13 mouse cellular contexts compared by ENCODE assay signal in the genomic region with DNA sequence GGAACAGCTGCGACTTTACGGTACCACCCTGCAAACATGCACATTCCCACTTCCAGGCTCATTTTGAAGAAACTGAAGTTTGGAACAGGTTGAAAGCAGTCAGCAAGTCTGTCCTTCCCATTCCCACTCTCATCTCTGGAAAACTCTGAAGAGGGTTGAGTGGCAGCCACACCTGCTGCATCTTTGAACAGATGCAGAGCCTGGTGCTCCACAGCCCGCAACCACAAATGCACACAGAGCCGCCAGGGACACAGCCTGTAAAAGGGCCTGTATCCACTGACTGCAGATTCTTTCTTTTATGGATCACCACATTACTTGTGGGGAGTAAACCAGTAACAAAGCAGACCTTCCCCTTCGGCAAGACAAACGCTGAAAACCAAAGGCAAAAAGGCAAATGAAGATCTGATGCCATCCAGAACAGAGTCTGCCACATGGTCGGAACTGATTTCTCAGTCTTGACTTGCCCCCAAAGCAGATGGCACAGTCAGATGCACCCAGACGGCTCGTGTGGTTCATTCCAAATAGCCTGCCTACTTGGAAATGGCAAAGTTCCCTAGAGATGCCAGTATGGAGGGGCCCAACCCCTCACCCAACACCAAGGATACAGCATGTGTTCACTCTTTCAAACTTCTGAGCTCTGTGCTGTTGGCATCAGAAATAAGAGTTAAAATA.
DNase-seq lines count a peak whose midpoint lies in the region; ATAC-seq and TF ChIP-seq lines count a peak whose summit lies in the region.
"Had no signal": no experiment of that assay in that cellular context is flagged by ENCODE, and none has a peak within 500 bp of the region (broad histone marks: within the 10 kb centered on the region; RNA-seq: fewer than 3 reads in every experiment).

No protein-coding gene starts in this region.

- no peaks in the 10 kb centered on the region for H3K9me3 ChIP-seq in heart, embryonic 12.5 days (replicated peaks)
- no peaks in the 10 kb centered on the region for H3K9me3 ChIP-seq in forebrain, postnatal 0 days (ENCODE audit: low read length)
- H3K9me3 ChIP-seq in limb, embryonic 14.5 days (ENCODE audit: control insufficient read depth, low read length), result no peaks in the 10 kb centered on the region
- H3K9me3 ChIP-seq: liver, embryonic 12.5 days had no signal

- no peak overlapping the region for H3K4me2 ChIP-seq in heart, embryonic 12.5 days
- no peak overlapping the region for H3K4me2 ChIP-seq in forebrain, postnatal 0 days (ENCODE audit: low read depth)
- no peak overlapping the region for H3K4me2 ChIP-seq in limb, embryonic 14.5 days (replicated peaks; ENCODE audit: low read depth, low read length, severe bottlenecking)
- H3K4me2 ChIP-seq: liver, embryonic 12.5 days; midbrain, embryonic 11.5 days had no signal

- no peak overlapping the region for H3K27ac ChIP-seq in heart, embryonic 12.5 days (ENCODE audit: poor library complexity, severe bottlenecking)
- peak overlapping the region; percentile 64 for H3K27ac ChIP-seq in forebrain, postnatal 0 days (ENCODE audit: low read depth, low read length)
- no peak overlapping the region for H3K27ac ChIP-seq in limb, embryonic 14.5 days (replicated peaks; ENCODE audit: low read depth, low read length)
- H3K27ac ChIP-seq: liver, embryonic 12.5 days had no signal

- peak; percentile 62 for DNase-seq in heart, adult 11 months
- peak; percentile 76 for DNase-seq in brain, embryonic 18.5 days (ENCODE audit: low read depth, low spot score)
- peak; percentile 88 for DNase-seq in forebrain, postnatal 0 days
- DNase-seq in limb, embryonic 14.5 days (ENCODE audit: low spot score), result peak; percentile 51
- no peak for DNase-seq in retina, postnatal 1 day
- no peak for DNase-seq in embryo, embryonic 11 days
- DNase-seq: adrenal gland, adult 8-10 months; heart, postnatal 10 days; lung, postnatal 14 days; thymus, postnatal 4 days had no signal

- no peak for ATAC-seq in heart, embryonic 12.5 days (ENCODE audit: insufficient number of reproducible peaks, low FRiP score)
- ATAC-seq in forebrain, postnatal 0 days, result peak; percentile 91
- ATAC-seq in limb, embryonic 14.5 days (ENCODE audit: low FRiP score, low read depth), result peak; percentile 76
- ATAC-seq: liver, embryonic 12.5 days had no signal

- H3K4me3 ChIP-seq in heart, embryonic 12.5 days, result no peak overlapping the region
- H3K4me3 ChIP-seq in forebrain, postnatal 0 days (ENCODE audit: low read depth, low read length), result no peak overlapping the region
- H3K4me3 ChIP-seq in limb, embryonic 14.5 days (replicated peaks; ENCODE audit: low read length), result no peak overlapping the region
- H3K4me3 ChIP-seq: liver, embryonic 12.5 days had no signal

- no peaks in the 10 kb centered on the region for H3K27me3 ChIP-seq in heart, embryonic 12.5 days (replicated peaks)
- no peaks in the 10 kb centered on the region for H3K27me3 ChIP-seq in forebrain, postnatal 0 days (ENCODE audit: insufficient read depth, low read length)
- no peaks in the 10 kb centered on the region for H3K27me3 ChIP-seq in limb, embryonic 14.5 days (ENCODE audit: control insufficient read depth, insufficient read depth, low read length)
- H3K27me3 ChIP-seq: liver, embryonic 12.5 days had no signal

- no peaks in the 10 kb centered on the region for H3K4me1 ChIP-seq in heart, embryonic 12.5 days (replicated peaks)
- no peaks in the 10 kb centered on the region for H3K4me1 ChIP-seq in forebrain, postnatal 0 days (ENCODE audit: insufficient read depth)
- H3K4me1 ChIP-seq in limb, embryonic 14.5 days (ENCODE audit: control insufficient read depth, insufficient read depth, low read length), result no peaks in the 10 kb centered on the region
- H3K4me1 ChIP-seq: liver, embryonic 12.5 days had no signal

- H3K9ac ChIP-seq in heart, embryonic 12.5 days, result no peak overlapping the region
- H3K9ac ChIP-seq in forebrain, postnatal 0 days, result no peak overlapping the region
- no peak overlapping the region for H3K9ac ChIP-seq in limb, embryonic 14.5 days (ENCODE audit: low read depth, low read length, severe bottlenecking)
- H3K9ac ChIP-seq: liver, embryonic 12.5 days had no signal

- 86% methylated on average over 9 of the region's 9 CpGs for WGBS in heart, embryonic 12.5 days
- 62% methylated on average over 9 of the region's 9 CpGs for WGBS in forebrain, postnatal 0 days
- 65% methylated on average over 9 of the region's 9 CpGs for WGBS in limb, embryonic 14.5 days

- H3K36me3 ChIP-seq in heart, embryonic 12.5 days, result no peaks in the 10 kb centered on the region
- no peaks in the 10 kb centered on the region for H3K36me3 ChIP-seq in forebrain, postnatal 0 days (ENCODE audit: insufficient read depth)
- no peaks in the 10 kb centered on the region for H3K36me3 ChIP-seq in limb, embryonic 14.5 days (ENCODE audit: control insufficient read depth, insufficient read depth, low read length)
- H3K36me3 ChIP-seq: liver, embryonic 12.5 days had no signal

- no peak for TF ChIP-seq POLR2A in limb, embryonic 14.5 days (IDR thresholded peaks at IDR 0.05; ENCODE audit: borderline replicate concordance, extremely low read depth, insufficient read depth, insufficient read length)

- no peak for TF ChIP-seq CTCF in forebrain, postnatal 0 days (IDR thresholded peaks at IDR 0.05; ENCODE audit: low read depth)

Comparison
In these comparisons a context has a peak if more than half of its experiments do, and no peak if none do; other contexts are left out.
1. DNase-seq: peak in heart, adult 11 months (single experiment), brain, embryonic 18.5 days (single experiment), forebrain, postnatal 0 days (single experiment) and limb, embryonic 14.5 days (single experiment); none in retina, postnatal 1 day (single experiment) and embryo, embryonic 11 days (single experiment).